Mouse (Mus musculus): ENCODE results near the gene Usp33.

DNA sequence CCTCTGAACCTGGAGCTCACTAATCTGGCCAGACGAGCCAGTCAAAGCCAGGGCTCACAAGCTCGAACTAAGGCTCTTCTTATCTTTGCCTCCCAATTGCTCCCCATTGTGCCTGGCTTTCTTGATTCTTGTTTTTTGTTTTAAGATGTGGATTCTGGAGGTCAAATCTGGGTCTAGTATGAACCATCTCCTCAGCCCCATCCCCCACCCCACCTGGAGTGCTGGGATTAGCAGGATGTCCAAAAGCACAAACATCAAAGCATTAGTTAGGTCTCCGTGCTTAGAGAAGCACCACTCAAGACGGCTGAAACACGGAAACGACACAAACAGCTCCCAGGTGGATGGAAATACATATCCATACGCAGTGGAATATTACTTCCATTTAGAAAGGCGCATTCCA, 10.2 kb upstream of the Usp33 start:
- TF ChIP-seq POLR2A (IDR thresholded peaks at IDR 0.05; ENCODE audit: extremely low read depth, insufficient read depth, low read length), result no peak
- no peak for TF ChIP-seq CTCF (IDR thresholded peaks at IDR 0.05; ENCODE audit: low read depth, low read length)
